Mouse (Mus musculus) left cerebral cortex, postnatal 25 days (tissue): Measurements from ENCODE around the gene Msmo1. TPM values are rescaled to one million over a fixed set of nuclear protein-coding genes. Genes with fewer than 3 reads are reported as not detected.

Experiments
- DNase-seq, 2 experiments: peaks; one replicate each; pipeline ENCODE4 v3.0.0; 2022; ENCODE audit warnings: low spot score in 2 of 2, mixed read lengths in 1 of 2
- intact Hi-C: fragments of 180-260 bp; cut with DNase I; formaldehyde crosslinking; loops from one replicate; pipeline ENCODE4 v1.15.1; 2025
- total RNA-seq, 2 experiments: library from RNA; stranded (reverse); gene quantifications; 2 replicates each; pipeline ENCODE4 v1.2.3; 2021

Gene Msmo1
- total RNA-seq, 2 experiments from 2014 or later: 92.2 to 98.4 TPM

GRCm38 (mm10) chr8:64726190-64726695, 7.3 kb downstream of the Msmo1 start:
- intact Hi-C loops: no loop called here
- peak in 1 of 2 experiments; percentile 72 for DNase-seq

- DNase-seq: no peak
- intact Hi-C loops: no loop called here
Measured at GRCm38 (mm10) chr8:64723206-64723605, 10.4 kb downstream of the Msmo1 start.

GRCm38 (mm10) chr8:64717868-64718267, 15.7 kb downstream of the Msmo1 start:
- intact Hi-C loops: no loop called here

GRCm38 (mm10) chr8:64712499-64712898, 21.1 kb downstream of the Msmo1 start:
- no peak for DNase-seq

More at GRCm38 (mm10) chr8:64717868-64718267, 15.7 kb downstream of the Msmo1 start:
- no peak for DNase-seq

GRCm38 (mm10) chr8:64711544-64711943, 22.0 kb downstream of the Msmo1 start:
- no peak for DNase-seq
- intact Hi-C loops: no loop called here

More at GRCm38 (mm10) chr8:64712499-64712898, 21.1 kb downstream of the Msmo1 start:
- intact Hi-C loops: no loop called here

GRCm38 (mm10) chr8:64707481-64707880, 26.1 kb downstream of the Msmo1 start:
- DNase-seq: no peak
- intact Hi-C loops: no loop called here

GRCm38 (mm10) chr8:64703191-64703590, 30.4 kb downstream of the Msmo1 start:
- no peak for DNase-seq
- intact Hi-C loops: no loop called here

GRCm38 (mm10) chr8:64692651-64693201, 40.9 kb downstream of the Msmo1 start, which contains the start of gene Cpe:
Gene Cpe, minus strand, starts transcription at chr8:64693054.
- intact Hi-C loops: loop anchor here (1.0 kb wide), 1 partner anchor 73 kb away; no protein-coding TSS in a partner anchor
- peak; percentile 89 to 94 for DNase-seq

GRCm38 (mm10) chr8:64691591-64692401, 41.8 kb downstream of the Msmo1 start:
- DNase-seq: peak in 1 of 2 experiments; percentile 52
- intact Hi-C loops: loop anchor here (1.0 kb wide), 1 partner anchor 72 kb away; no protein-coding TSS in a partner anchor

- intact Hi-C loops: no loop called here
- DNase-seq: peak in 1 of 2 experiments; percentile 23
Measured at GRCm38 (mm10) chr8:64690845-64691244, 42.7 kb downstream of the Msmo1 start.

- intact Hi-C loops: no loop called here
- peak in 1 of 2 experiments; percentile 25 for DNase-seq
Measured at GRCm38 (mm10) chr8:64690306-64690705, 43.3 kb downstream of the Msmo1 start.

- intact Hi-C loops: no loop called here
- DNase-seq: no peak
Measured at GRCm38 (mm10) chr8:64688741-64689140, 44.9 kb downstream of the Msmo1 start.

GRCm38 (mm10) chr8:64688161-64688560, 45.4 kb downstream of the Msmo1 start:
- no peak for DNase-seq
- intact Hi-C loops: no loop called here

GRCm38 (mm10) chr8:64682501-64682900, 51.1 kb downstream of the Msmo1 start:
- intact Hi-C loops: no loop called here
- DNase-seq: no peak

- DNase-seq: no peak
Measured at GRCm38 (mm10) chr8:64676381-64676780, 57.2 kb downstream of the Msmo1 start.

GRCm38 (mm10) chr8:64674951-64675585, 58.5 kb downstream of the Msmo1 start:
- no peak for DNase-seq
- intact Hi-C loops: no loop called here

More at GRCm38 (mm10) chr8:64676381-64676780, 57.2 kb downstream of the Msmo1 start:
- intact Hi-C loops: no loop called here

- no peak for DNase-seq
- intact Hi-C loops: no loop called here
Measured at GRCm38 (mm10) chr8:64672920-64673319, 60.7 kb downstream of the Msmo1 start.

GRCm38 (mm10) chr8:64671937-64672336, 61.7 kb downstream of the Msmo1 start:
- no peak for DNase-seq
- intact Hi-C loops: no loop called here
